Mouse (Mus musculus) cerebellum, adult (tissue): ENCODE data around the gene Utp6.
"Not testable (repeated sequence)": the region's sequence is repeated elsewhere in the genome, so short reads cannot be mapped to it uniquely, and the experiment has no call there.

ENCODE experiments used
- ATAC-seq: cut with Nextera tagmentation; 2 replicates; pipeline ENCODE4 v1.9.2; 2017; ENCODE audit warnings: mild to moderate bottlenecking, moderate library complexity, mixed read lengths; ENCODE audit not compliant: insufficient number of reproducible peaks, low FRiP score, low TSS enrichment

Gene Utp6

DNA sequence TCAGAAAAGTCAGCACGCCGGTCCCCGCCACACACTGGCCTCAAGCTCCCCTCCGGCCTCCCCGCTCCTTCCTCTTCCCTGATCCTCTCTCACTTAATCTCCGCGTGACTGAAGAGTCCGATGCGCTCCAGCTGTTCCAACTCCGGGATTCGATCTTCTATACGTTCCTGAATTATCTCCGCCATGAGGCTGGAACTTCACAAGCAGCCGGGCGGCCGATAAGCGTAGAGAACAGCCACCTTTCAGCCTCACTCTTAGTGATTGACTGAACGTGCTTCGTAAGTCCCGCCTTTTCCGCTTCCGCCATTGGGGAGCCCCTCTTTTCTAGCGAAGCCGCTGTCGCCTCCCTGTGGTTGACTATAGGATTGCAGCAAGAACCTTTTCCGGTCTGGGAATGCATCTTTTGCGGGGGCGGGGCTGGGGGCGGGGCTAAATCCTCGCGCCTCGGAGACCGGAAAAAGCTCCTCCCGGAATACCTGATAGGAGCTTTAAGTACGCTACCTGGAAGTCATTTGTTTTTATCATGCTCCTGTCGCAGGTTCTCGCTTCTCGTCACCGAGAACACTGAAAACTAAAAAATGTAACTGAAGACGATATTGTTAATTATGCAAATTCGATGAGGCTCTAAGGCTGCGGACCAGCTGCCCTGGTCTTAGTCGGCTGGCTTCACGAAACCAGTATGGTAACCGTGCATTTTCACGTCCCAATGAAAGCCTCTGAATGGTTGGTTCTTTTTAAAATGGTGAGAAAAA, at the start of gene Utp6:
Gene Utp6 (minus strand): TSS at position 266 of the 752 bp plus-strand sequence.
- peak; percentile 94 for ATAC-seq

GRCm38 (mm10) chr11:79994271-79994988, 32.2 kb upstream of the Utp6 start:
- no peak for ATAC-seq

GRCm38 (mm10) chr11:79993356-79994270, 31.4 kb upstream of the Utp6 start:
- 0 out of 2 replicates have a peak, but pooled peaks have one; percentile 45 for ATAC-seq

GRCm38 (mm10) chr11:79992592-79993355, 30.6 kb upstream of the Utp6 start, which contains the start of gene Suz12:
Suz12 (plus strand) TSS chr11:79993106.
- peak; percentile 100 for ATAC-seq

DNA sequence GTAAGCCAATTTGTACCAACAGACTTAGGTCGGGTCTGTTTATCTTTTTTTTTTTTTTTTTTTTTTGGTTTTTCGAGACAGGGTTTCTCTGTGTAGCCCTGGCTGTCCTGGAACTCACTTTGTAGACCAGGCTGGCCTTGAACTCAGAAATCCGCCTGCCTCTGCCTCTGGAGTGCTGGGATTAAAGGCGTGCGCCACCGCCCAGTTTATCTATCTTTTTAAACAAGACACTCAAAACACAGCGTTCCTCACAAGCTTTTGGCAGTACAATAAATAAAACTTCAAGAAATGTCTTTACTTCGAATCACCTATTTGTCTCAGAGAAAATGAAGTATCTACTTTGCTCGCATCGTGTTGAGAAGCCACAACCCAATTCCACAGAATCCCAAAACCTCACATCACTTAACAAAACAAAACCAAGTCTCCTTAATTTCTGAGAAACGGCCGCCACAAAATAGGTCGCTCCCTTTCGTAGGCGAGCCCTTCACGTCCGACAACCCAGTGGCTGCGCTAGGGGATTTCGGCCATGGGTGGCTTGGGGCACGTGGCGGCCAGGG, 29.9 kb upstream of the Utp6 start:
- no peak for ATAC-seq

DNA sequence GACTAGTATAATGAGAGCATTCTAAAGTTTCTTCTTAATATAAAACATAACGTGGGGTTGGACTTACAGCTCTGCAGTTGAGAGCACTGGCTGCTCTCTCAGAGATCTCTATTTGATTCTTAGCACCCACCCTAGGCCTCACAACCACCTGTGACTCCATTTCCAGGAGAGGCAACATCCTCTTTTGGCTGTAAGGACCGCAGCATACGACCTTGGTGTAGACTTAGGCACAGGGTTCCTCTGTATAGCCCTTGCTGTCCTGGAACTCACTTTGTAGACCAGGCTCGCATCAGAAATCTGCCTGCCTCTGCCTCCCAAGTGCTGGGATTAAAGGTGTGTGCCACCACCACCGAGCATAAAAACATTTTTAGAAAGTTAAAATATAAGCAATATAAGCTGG, 29.4 kb upstream of the Utp6 start:
- ATAC-seq = no peak

GRCm38 (mm10) chr11:79990120-79990519, 27.9 kb upstream of the Utp6 start:
- ATAC-seq = no peak

- ATAC-seq = no peak
Measured at GRCm38 (mm10) chr11:79987896-79988295, 25.7 kb upstream of the Utp6 start.

- ATAC-seq = no peak
Measured at GRCm38 (mm10) chr11:79986886-79987285, 24.7 kb upstream of the Utp6 start.

DNA sequence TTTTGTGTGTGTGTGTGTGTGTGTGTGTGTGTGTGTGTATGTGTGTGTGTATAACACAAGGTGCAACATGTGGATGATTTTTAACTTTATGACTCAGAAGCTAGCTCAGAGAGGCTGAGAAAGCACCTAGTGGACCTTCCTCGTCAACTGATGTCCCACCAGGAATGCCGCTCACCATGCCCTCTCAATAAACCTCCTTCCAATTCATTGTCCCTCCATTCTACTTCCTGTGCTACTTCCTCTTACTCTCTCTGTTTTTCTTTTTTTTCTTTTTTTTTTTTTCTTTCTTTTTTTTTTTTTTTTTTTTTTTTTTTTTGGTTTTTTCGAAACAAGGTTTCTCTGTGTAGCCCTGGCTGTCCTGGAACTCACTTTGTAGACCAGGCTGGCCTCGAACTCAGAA, 15.6 kb upstream of the Utp6 start:
- not testable (repeated sequence) for ATAC-seq

GRCm38 (mm10) chr11:79977061-79977460, 14.9 kb upstream of the Utp6 start:
- ATAC-seq = not testable (repeated sequence)

DNA sequence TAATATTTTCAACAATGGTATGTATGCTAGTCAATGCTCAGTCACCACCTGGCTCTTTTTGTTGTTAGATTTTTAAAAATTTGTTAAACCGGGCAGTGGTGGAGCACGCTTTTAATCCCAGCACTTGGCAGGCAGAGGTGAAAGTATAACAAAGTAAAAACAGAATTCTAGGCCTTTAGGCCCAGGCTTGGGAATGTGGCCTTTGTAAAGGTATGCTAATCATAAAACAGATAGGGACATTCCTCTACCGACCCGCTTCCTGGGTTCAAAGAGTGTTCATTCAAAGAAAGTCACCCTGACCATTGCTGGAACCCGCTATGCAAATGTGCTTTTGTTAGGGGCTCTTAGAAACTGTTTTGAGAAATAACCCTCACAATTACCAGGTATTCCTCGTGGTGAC, 14.5 kb upstream of the Utp6 start:
- not testable (repeated sequence) for ATAC-seq

- no peak for ATAC-seq
Measured at GRCm38 (mm10) chr11:79976222-79976621, 14.0 kb upstream of the Utp6 start.

DNA sequence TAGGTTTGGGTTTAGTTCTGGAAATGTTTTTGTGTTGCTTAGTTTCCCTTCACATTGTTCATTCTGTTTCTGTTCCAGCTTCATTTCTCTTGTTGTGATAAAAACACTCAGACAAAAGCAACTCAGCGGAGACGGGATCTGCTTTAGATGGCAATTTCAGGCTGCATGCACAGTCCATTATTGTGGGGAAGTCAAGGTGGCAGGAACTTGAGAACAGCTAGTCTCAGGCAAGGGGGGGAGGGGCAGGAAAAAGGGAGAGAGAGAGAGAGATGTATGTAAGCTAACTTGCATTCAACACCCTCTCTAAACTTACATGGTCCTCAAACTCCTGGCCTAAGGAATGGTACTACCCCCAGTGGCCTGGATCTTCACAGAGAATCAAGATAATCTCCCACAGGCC, 13.2 kb upstream of the Utp6 start:
- no peak for ATAC-seq

- peak; percentile 70; the same call in 1 of the 2 replicates for ATAC-seq
Measured at GRCm38 (mm10) chr11:79973626-79974476, 11.7 kb upstream of the Utp6 start.

DNA sequence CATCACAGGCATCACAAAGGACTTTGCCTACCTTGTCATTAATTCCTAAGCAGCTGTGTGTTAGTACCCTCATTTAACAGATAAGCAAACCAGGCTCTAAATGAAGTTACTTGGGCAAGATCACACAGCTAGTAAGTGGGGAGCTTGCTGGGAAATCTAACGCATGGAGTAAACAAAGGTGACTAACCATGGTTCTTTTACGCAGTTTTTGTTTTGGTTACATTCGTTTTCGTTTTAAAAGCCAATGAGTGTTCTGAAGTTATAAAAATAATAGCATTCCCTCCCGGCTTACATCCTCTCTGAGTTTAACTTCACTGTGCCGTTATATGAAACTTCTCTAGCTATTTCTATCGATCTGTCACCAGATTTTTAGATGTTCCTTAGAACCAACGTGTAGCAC, 10.9 kb upstream of the Utp6 start:
- no peak for ATAC-seq

- no peak for ATAC-seq
Measured at GRCm38 (mm10) chr11:79967752-79968151, 5.6 kb upstream of the Utp6 start.

DNA sequence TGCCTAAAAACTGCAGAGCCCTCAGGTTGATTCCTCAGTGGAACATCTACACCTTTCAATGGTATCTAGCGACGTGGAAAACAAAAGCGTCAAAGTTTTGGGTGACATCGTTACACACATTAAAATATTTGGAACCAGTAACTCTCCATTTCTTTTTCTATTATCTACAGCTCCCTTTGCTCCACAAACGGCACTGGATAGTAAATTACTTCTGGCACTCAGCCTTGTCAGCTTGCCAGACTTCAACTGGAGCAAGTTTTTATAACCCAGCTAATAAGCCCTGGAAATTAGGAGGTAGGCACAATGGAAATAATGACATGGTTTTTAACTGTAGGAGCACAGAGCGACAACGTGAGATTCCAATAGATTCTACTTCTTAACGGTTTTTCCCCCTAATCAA, 3.7 kb upstream of the Utp6 start:
- ATAC-seq = no peak
